Mouse (Mus musculus) urinary bladder, postnatal 25 days (tissue): ENCODE data around the gene Brap.
A peak's percentile ranks its signal among the peaks of the same experiment; 100 is the strongest.
"Not testable (repeated sequence)": the region's sequence is repeated elsewhere in the genome, so short reads cannot be mapped to it uniquely, and the experiment has no call there.

Experiments
- DNase-seq: peaks from one replicate; pipeline ENCODE4 v3.0.0; 2022; ENCODE audit warnings: low spot score

The Brap gene

DNA sequence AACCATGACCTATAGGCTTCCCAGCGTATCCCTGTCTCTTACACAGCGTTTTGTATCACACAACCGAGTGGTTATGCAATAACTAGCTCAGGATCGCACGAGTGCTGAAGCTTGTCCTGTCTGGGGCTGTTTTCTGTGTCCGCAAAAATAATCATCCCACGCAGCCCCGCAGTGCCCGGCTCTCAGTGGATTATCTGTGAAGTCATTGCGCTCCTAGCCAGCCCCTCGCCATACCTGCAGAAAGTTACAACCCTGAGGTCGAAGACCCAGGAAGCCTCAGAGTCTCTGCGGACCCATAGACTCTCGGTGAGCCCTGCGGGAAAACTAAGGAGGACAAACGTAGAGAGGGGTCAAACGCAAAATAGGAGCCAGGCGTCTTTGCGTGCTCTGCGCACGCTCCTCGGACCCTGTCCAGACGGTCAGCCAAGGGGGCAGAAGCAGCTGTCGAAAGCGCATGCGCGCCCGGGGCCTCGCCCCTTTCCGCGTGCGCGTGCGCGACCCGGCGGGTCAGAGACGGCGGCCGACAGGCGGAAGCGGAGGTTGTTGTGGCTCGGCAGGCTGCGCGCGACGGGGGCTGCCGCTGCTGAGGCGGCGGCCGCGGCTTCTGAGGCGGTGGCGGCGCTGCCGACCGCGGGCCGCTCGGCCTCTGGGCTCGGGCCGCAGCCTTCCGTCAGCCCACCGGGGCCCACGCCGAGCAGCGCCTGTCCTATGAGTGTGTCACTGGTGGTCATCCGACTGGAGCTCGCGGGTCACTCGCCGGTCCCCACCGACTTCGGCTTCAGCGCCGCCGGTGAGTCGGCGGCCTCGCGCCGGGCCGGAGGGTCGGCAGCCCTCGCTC lies at the start of gene Brap, which contains the start of gene Acad10:
Brap (plus strand) TSS at position 505 of the 838 bp plus-strand sequence.
Acad10 (minus strand) TSS at position 456 of the 838 bp plus-strand sequence.
- peak; percentile 95 for DNase-seq

DNA sequence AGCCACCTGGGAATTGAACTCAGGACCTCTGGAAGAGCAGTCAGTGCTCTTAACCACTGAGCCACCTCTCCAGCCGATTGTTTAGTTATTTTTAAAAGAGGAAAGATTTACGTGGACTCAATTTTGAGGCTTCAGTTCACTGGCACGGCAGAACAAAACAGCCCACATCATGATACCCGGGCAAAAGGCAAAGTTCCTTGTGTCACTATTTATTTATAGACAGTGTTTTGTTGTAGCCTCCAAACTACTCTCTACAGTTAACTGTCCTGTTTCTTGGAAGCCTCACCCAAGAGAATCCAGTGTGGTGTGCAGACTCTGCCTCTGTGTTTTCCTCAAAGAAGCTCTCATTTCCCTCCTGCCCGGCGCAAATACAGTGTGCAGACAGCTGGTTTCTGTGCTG lies 48.3 kb upstream of the Brap start:
- no peak for DNase-seq

DNA sequence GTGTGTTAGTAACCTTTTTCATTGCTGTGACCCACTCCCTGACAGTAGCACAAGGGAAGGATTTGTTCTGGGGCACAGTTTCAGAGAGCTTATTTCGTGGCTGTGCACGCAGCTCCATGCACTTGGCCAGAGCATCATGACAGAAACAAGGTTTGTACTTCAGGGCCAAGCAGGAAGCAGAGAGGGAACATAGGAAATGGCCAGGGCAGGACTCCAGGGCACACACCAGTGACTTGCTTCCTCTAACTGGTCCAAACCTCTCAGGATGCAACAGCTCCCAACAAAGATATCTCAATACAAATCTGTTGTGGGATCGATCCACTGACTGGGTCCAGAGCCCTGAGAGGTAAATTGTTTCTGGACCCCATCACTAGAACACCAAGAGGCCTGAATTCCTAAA lies 45.4 kb upstream of the Brap start:
- DNase-seq = not testable (repeated sequence)

DNA sequence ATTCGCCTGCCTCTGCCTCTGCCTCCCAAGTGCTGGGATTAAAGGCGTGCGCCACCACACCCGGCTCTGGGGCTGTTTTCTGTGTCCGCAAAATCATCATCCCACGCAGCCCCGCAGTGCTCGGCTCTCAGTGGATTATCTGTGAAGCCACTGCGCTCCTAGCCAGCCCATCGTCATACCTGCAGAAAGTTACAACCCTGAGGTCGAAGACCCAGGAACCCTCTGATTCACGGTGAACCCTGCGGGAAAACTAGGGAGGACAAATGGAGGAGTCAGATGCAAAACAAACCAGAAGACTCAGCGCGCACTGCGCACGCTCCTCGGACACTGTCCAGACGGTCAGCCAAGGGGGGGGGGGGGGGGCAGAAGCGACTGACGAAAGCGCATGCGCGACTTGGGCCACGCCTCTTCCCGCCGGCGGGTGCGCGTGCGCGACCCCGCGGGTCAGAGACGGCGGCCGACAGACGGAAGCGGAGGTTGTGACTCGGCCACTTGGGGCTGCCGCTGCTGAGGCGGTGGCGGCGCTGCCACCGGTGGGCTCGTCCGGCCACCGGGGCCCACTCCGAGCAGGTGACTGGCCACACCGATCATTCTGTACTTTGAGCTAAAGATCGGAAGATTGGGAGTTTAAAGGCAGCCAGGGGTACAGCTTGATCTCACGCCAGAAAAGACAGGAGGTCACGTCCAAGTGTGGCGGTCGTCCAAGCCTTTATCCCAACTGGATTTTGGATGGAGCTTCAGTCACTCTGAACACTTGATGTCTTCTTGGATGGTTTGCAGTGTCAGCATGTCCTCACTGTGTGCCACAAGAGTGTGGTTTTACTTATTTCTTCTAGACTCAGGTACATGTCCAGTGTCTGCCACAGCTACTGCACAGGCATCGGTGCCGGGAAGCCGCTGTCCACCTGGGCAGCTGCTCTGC lies 41.5 kb upstream of the Brap start, which contains the start of gene Acad12:
Acad12 (minus strand) TSS at position 347 of the 922 bp plus-strand sequence.
- DNase-seq = peak; percentile 79

DNA sequence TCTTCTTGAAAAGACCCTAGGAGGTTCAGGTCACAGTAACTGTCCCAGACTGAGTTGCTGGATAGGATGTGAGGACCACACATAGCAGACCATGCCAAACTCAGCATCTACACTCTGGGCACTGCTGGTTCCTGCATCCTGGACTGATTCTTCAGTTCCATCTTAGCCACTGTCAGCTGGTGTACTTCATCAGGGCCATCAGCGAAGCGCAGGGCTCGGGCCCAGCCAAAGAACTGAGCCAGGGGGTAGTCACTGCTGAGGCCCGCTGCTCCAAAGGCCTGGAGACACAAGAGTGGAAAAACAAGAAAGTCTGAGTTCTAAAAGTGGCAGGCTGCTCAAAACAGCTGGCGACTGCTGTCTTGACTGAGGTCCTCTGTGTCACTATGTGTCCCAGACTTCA lies 39.3 kb upstream of the Brap start:
- DNase-seq = no peak

DNA sequence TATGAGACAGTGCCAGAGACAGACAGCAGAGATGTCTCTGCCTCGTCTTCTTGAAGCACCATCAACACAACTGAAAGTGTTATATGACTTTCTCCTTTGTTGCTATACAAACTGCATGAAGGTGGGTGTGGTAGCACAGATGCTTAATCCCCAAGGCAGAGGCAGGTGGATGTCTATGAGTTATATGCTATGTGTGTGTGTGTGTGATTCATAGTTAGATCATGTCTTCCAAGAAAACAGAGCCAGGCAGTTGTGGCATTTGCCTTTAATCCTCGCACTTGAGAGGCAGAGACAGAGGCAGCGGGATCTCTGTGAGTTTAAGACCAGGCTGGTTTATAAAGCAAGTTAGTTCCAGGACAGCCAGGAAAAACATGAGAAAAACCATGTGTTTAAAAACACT lies 37.1 kb upstream of the Brap start:
- DNase-seq = no peak

DNA sequence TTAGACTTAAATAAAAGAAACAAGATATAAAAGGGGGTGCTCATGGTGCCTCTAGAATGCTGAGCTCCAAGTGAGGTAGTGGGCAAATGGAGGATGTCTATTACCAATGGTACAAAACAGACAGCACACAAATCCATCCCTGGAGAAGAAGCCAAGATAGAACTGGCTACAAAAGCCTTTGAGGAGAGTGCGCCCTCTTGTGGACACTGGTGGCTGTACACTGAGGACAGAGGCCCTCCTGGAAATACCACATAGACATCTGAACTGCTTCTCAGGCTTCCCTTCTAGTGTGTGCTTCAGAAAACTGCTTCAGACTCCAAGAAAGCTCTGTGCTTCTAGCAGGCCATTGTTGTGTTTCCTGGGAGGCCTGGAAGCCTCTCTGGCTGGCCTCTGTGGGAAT lies 32.5 kb upstream of the Brap start:
- peak; percentile 72 for DNase-seq

DNA sequence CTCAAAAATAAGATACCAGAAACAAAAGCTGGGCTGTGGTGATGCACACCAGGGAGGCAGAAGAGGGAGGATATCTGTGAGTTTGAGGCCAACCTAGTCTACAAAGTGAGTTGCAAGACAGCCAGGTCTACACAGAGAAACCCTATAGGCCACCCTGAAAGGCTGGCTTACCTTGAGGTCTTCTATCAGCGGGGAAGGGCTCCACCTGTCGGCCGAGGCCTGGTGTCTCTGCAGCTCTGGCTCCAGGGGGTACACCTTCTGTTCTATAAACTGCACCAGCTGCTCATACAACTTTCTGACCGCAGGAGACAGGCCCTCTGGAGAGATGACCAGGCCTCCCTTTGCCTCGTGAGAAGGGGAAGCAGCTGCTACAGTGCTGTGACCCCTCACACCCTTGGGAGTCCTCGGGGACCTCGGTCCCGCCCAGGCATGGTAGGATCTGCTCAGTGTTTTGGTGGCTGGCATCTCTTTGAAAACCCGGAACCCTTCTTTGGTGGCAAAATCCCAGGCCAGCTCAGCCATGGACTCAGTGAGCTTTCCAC lies 29.2 kb upstream of the Brap start:
- not testable (repeated sequence) for DNase-seq

DNA sequence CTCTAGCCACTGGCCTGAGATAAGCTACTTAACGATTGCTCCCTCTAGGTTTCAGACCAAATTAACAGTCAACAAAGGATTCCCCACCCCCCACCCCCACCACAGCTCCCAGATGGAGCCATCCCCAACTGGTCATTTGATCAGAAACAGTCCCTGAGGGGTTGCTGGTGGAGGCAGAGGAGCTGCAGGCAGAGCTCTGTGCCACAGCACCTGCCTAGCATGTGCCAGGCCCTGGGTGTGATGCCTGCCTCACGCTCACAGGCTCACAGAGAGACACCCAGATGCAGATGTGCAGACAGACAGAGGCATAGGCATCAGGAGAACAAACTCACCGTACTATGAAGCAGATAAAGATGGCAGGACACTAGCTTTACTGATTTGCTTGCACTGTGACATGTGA lies 27.6 kb upstream of the Brap start:
- no peak for DNase-seq

DNA sequence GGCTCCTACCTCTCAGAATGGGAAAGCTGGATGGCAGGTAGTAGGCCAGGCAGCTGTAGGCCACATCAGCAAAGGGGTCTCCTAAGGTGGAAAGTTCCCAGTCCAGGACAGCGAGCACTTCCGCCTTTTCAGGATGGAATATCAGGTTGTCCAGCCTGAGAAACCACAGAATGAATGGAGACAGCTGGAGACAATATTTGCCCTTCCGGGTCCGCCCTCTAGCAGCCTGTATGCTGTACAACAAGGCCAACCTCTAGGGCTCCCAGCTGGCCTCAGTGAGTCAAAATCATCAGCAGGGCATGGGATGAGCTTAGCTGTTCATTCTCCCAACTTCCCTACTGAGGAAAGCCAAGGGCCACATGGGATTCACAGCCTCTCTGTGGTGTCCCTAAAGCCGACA lies 25.7 kb upstream of the Brap start:
- no peak for DNase-seq

DNA sequence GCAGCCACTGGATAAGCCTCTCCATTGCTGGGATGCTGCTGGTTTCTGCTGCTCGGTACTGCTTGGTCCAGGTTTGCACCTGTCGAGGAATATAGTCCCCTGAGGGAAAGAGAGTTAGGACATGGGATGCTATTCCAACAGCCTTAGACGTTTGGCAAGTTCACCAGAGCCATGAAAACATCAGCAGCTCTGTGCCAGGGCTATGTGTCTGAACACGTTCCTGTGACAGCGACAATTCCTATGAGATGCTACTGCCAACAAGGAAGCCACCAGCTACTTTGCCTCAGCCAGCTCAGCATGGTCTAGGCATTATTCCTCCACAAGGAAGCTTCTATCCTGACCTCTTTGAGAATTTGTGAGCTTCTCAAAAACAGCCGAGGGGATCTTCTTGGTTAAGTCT lies 23.1 kb upstream of the Brap start:
- DNase-seq = no peak

DNA sequence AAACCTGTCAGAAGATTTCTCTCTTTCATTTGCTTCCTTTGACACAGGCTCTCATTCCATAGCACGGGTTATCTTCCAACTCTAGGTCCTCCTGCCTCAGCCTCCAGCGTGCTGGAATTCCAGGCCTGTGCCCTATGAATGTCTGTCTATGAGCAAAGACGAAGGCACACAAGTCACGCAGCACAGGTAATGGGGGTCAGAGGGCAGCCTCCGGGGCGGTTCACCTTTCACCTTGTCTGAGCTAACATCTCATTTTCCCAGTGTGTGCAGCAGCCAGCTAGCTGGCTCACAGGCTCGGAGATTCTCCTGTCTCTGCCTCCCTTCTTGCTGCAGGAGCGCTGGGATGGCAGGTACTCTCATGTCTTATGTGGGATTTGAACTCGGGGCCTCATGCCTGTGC lies 20.8 kb upstream of the Brap start:
- DNase-seq = no peak

DNA sequence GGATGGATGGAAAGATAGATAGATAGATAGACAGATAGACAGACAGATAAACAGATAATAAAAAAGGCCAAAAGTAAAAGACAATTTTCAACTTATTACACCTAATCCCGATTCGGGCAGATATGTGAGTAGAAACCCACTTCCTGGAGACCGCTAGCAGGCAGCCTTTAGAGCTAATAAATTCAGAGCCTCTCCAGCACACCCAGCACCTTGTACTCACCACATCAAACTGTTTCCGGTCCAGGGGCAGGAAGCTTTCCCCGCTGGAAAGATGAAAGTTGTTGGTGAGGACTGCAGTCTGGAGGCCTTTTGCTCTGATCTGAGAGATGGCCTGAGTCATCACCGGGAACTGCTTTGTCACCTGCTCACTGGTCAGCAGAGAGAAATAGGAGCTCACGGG lies 11.2 kb upstream of the Brap start:
- no peak for DNase-seq

DNA sequence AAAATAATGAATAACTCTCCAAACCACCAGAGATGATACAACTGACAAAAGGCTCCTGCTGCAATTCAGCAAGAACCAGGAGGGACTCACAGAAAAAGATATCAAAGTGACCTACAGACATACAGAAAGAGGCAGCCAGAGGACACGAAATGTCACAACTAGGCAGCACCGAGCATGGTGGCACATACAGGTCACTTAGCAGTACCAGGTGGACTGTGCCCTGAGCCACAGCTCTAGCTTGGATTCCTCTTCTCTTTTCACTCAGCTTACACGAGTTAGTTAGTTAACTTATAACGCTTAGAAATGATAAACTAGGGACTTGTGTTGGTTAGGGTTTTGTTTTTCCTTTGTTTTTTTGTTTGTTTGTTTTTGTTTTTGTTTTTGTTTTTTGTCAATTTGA lies 5.8 kb upstream of the Brap start:
- no peak for DNase-seq

DNA sequence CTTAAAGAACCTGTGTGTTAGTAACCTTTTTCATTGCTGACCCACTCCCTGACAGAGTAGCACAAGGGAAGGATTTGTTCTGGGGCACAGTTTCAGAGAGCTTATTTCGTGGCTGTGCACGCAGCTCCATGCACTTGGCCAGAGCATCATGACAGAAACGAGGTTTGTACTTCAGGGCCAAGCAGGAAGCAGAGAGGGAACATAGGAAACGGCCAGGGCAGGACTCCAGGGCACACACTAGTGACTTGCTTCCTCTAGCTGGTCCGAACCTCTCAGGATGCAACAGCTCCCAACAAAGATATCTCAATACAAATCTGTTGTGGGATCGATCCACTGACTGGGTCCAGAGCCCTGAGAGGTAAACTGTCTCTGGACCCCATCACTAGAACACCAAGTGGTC lies 3.5 kb upstream of the Brap start:
- not testable (repeated sequence) for DNase-seq

DNA sequence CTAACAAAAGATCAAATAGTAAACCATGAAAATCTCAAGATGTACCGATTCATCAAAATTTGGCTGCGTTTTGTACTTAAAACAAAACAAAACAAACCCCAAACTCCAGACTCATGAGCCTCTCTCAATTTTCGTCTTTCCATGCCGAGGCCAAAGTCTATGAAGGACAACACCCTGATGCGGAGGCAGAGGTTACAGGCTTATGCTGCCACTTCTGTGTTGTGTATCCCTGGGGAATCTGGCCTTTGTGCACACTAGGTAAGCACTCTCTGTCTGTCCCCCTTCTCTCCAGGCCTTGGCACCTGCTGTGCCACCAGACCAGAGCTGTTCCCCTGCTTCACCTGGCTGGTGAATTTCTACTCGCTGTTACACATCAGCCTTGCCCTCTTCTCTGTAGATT lies 2.7 kb upstream of the Brap start:
- DNase-seq = not testable (repeated sequence)

DNA sequence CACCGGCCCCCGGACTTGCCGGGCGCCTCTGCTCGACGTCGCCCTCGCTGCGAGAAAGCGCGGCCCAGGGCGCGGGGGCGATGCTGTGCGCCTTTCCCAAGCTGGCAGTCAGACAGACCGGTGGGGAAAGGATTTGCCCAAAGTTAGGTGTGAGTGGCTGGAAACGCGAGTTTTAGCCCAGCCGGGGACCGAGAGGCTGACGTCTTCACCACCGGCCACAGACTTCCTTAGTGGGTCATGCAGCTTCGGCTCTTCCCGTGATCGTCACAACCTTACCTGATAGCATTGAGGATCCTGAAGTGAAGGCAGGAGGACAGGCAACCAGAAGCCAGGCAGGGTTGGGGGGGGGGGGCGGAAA lies 513 bp downstream of the Brap start:
- DNase-seq = no peak

DNA sequence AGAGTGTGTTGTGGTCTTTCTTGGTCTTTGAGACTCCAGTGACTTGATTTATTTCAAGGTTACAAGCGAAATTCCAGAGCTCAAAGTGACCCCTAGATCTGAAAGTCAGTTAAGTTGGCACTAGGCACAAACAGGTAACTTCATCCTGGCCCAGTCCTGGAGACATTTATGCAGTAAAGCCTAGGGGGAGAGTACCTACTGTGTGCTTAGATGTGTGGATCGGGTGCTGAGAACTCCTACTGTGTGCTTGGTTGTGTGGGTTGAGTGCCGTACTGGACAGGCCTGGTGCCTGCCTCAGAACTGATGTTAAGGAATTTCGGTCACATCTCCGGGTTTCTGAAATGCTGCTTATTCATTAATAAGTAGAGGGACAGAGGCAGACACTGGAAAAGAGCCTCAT lies 1.1 kb downstream of the Brap start:
- no peak for DNase-seq

DNA sequence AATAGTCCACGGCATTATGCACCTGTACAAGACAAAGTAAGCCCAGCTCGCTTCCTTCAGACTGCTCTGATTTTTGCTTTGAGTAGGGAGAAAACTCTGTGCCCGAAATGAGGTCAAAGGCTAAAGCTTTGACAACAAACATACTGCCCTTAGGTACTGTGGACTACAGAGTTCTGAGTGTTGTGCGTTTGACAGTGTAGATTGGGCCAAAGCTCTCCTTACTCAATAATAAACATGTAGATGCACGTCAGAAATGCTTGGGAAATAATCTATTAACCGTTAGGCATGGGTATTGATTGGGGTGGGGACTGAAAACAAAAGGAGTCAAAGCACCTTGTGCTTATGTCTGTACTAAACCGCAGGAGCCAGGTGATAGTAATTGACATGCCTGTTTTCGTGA lies 3.1 kb downstream of the Brap start:
- DNase-seq = no peak

DNA sequence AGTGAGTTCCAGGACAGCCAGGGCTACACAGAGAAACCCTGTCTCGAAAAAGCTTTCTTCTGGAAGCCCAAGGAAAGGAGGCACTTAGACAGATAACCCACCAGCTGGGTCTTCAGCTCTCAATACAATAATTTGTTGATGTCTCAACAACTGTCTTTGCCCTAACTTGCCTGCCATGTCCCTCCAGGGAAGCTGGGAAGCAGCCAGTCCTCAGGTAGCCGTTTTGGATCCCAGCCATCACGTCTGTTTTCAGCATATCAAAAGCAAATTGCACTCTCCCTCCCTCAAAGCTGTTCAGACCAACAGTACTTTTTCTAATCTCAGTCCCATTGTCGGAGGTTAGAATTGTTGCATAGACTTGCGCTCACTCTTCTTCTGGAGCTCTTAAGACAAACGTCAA lies 3.7 kb downstream of the Brap start:
- DNase-seq = no peak

DNA sequence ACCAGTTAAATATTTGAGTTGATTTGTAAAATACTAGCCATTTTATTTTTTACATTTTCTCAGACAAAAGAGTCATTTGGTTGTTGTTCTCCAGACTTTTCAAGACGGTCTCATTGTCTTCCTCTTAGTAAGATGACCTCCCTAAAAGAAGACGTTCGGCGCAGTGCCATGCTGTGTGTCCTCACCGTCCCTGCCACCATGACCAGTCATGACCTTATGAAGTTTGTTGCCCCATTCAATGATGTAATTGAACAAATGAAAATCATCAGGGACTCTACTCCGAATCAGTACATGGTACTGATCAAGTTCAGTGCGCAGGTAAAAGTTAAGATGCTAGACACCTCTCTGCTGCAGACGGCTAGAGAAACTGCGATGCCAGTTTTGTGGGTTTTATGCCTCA lies 4.6 kb downstream of the Brap start:
- DNase-seq = no peak

DNA sequence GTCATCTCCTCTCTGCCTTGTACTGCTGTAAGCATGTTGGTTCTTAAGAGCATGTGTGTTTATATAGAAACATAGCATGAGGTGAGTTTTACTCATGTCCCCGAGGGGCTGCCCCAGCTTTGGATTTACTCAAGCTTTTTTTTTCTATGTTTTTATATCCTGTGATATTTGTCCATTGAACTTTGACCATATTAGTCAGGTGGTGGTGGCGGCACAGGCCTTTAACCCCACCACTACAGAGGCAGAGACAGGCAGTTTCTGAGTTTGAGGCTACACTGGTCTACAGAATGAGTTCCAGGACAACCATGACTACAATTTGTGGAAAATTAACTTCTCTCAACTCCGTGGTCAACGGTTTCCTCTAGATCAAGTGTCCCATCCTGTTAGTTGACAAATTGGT lies 6.7 kb downstream of the Brap start:
- DNase-seq = no peak

DNA sequence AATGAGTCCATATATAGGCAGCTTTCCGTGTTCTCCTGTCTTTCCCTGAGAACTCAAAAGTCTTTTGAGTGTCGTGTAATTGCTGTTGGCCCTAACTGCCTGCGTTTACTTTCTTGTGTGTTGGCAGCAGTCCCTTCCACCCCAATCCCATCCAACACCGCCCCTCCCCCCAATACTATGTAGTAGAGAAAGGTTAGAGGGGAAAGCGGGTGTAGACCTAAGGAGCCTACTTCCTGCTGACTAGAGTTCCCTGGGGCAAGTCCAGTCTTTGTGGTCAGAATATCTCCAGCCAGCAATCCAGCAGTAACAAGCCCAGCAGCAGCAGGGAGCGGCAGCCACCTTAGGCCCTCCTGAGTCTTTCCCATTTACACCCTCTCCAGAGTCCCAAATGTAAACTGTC lies 8.0 kb downstream of the Brap start:
- no peak for DNase-seq
